Mouse (Mus musculus): ENCODE measurements around the gene Nt5dc1. TPM values are rescaled to one million over a fixed set of nuclear protein-coding genes. Genes with fewer than 3 reads are reported as not detected.
"Not testable (repeated sequence)": the region's sequence is repeated elsewhere in the genome, so short reads cannot be mapped to it uniquely, and the experiment has no call there.

Nt5dc1 gene
- total and polyA plus RNA-seq, 3 experiments = 14.3 to 25.9 (median 21.1) TPM

DNA sequence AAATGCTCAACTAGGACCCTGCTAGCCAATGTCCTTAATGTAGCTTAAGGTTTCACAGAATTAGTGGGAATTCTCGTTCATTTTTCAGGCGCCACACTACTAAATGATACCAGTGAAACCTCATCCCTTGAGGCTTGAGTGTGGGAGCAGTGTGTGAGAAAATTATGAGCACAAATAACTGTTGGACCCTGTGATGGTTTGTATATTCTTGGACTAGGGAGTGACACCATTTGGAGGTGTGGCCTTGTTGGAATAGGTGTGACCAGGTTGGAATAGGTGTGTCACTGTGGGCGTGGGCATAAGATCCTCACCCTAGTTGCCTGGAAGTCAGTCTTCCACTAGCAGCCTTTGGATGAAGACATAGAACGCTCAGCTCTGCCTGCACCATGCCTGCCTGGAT is 442 bp upstream of the Nt5dc1 start:
- H3K27ac ChIP-seq (ENCODE audit: insufficient read depth, low read depth); in situ Hi-C loops (cut with MboI; ENCODE audit: low pct_ligation_motif_present, low pct_unique_long_range_greater_than_20kb, low sequenced_read_pairs); H3K27me3 ChIP-seq (replicated peaks); DNase-seq (ENCODE audit: extremely low read depth); H3K9me3 ChIP-seq (replicated peaks; ENCODE audit: low read length); dilution Hi-C loops (cut with MboI; ENCODE audit: extremely low pct_ligation_motif_present, extremely low pct_unique_long_range_greater_than_20kb, low sequenced_read_pairs); H3K79me2 ChIP-seq (replicated peaks; ENCODE audit: control insufficient read depth, extremely low read depth, insufficient read depth, poor library complexity, severe bottlenecking); H3K36me3 ChIP-seq (replicated peaks in 1 of 2; ENCODE audit: control insufficient read depth in 1 of 2, insufficient read depth in 1 of 2, low read length in 1 of 2): not testable (repeated sequence)
- Histone ChIP-seq H3K9ac (ENCODE audit: insufficient read depth, low read depth) (peak overlapping the region; percentile 53), H3K4me2 (ENCODE audit: insufficient read depth, low read depth, poor library complexity, severe bottlenecking) (peak overlapping the region; percentile 69), H3K4me3 (replicated peaks in 1 of 3; ENCODE audit: low read depth in 2 of 3, low read length in 2 of 3, poor library complexity in 1 of 3) (peak overlapping the region; percentile 28 to 73 (median 47)), H3K4me1 (ENCODE audit: control insufficient read depth in 1 of 2, insufficient read depth in 2 of 2) (peaks cover 6 to 32% of the 10 kb centered on the region in 2 experiments; a peak in 3 of 4 replicates)

DNA sequence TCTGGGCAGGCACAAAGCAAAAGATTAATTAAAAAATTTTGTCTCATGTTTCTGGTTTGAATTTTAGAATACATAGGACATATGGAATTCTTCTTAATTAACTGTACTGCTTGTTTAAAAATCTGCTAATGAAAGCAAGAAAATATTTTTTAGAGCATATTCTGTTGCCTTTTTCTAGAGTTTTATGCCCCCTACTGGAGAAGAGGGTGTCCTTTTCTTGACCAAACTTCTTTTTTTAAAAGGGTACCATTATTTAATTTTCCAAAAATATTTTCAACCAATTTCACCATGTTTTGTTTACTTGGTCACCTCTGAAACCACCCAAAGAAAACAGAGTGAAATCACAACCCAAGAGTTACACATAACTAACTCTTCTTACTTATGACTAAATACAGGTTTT is 19.1 kb downstream of the Nt5dc1 start:
- TF ChIP-seq CTCF (conservative IDR thresholded peaks at IDR 0.05 in 1 of 2, IDR thresholded peaks at IDR 0.05 in 1 of 2; ENCODE audit: low read depth in 2 of 2, low read length in 2 of 2) (peak in 1 of 2 experiments; percentile 33; a peak in 2 of 4 replicates), EP300 (IDR thresholded peaks at IDR 0.05; ENCODE audit: low read length) (no peak)
- H3K4me1 ChIP-seq (ENCODE audit: control insufficient read depth in 1 of 2, insufficient read depth in 2 of 2) = no peaks in the 10 kb centered on the region
- no peaks in the 10 kb centered on the region for H3K9me3 ChIP-seq (replicated peaks; ENCODE audit: low read length)
- dilution Hi-C loops (cut with MboI; ENCODE audit: extremely low pct_ligation_motif_present, extremely low pct_unique_long_range_greater_than_20kb, low sequenced_read_pairs) = no loop called here
- H3K27ac ChIP-seq (ENCODE audit: insufficient read depth, low read depth) = no peak overlapping the region
- in situ Hi-C loops (cut with MboI; ENCODE audit: low pct_ligation_motif_present, low pct_unique_long_range_greater_than_20kb, low sequenced_read_pairs) = no loop called here
- no peak overlapping the region for H3K9ac ChIP-seq (ENCODE audit: insufficient read depth, low read depth)
- H3K79me2 ChIP-seq (replicated peaks; ENCODE audit: control insufficient read depth, extremely low read depth, insufficient read depth, poor library complexity, severe bottlenecking) = 0 out of 2 replicates have a peak, but pooled peaks cover 1% of the 10 kb centered on the region
- no peak overlapping the region for H3K4me2 ChIP-seq (ENCODE audit: insufficient read depth, low read depth, poor library complexity, severe bottlenecking)
- no peaks in the 10 kb centered on the region for H3K27me3 ChIP-seq (replicated peaks)
- no peak overlapping the region for H3K4me3 ChIP-seq (replicated peaks in 1 of 3; ENCODE audit: low read depth in 2 of 3, low read length in 2 of 3, poor library complexity in 1 of 3)
- no peak for DNase-seq (ENCODE audit: extremely low read depth)
- H3K36me3 ChIP-seq (replicated peaks in 1 of 2; ENCODE audit: control insufficient read depth in 1 of 2, insufficient read depth in 1 of 2, low read length in 1 of 2) = peaks cover 23 to 76% of the 10 kb centered on the region in 2 experiments

DNA sequence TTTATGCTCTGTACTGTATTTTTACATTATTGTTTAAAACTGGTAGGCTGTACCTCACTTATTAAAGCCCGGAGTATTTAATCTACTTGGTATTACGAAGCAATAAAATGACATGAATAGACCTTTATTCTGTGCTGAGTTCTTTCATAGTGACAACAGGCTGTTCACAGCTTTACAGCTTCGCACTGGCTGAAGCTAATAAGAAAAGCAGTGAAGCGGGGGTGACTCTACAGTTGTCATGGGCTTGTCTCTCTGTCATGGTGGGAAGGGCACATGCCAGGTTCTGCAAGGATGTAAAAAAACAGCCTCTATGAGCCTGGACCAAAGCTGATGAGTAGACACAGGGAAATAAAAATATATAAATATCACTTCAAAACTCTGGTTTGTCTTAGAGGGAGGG is 21.4 kb downstream of the Nt5dc1 start:
- Histone ChIP-seq H3K9me3 (replicated peaks; ENCODE audit: low read length) (no peaks in the 10 kb centered on the region), H3K9ac (ENCODE audit: insufficient read depth, low read depth) (no peak overlapping the region), H3K4me1 (ENCODE audit: control insufficient read depth in 1 of 2, insufficient read depth in 2 of 2) (no peaks in the 10 kb centered on the region), H3K36me3 (replicated peaks in 1 of 2; ENCODE audit: control insufficient read depth in 1 of 2, insufficient read depth in 1 of 2, low read length in 1 of 2) (peaks cover 10 to 64% of the 10 kb centered on the region in 2 experiments), H3K4me3 (replicated peaks in 1 of 3; ENCODE audit: low read depth in 2 of 3, low read length in 2 of 3, poor library complexity in 1 of 3) (no peak overlapping the region), H3K27ac (ENCODE audit: insufficient read depth, low read depth) (no peak overlapping the region), H3K79me2 (replicated peaks; ENCODE audit: control insufficient read depth, extremely low read depth, insufficient read depth, poor library complexity, severe bottlenecking) (0 out of 2 replicates have a peak, but pooled peaks cover 1% of the 10 kb centered on the region), H3K4me2 (ENCODE audit: insufficient read depth, low read depth, poor library complexity, severe bottlenecking) (no peak overlapping the region), H3K27me3 (replicated peaks) (no peaks in the 10 kb centered on the region)
- dilution Hi-C loops (cut with MboI; ENCODE audit: extremely low pct_ligation_motif_present, extremely low pct_unique_long_range_greater_than_20kb, low sequenced_read_pairs) = no loop called here
- in situ Hi-C loops (cut with MboI; ENCODE audit: low pct_ligation_motif_present, low pct_unique_long_range_greater_than_20kb, low sequenced_read_pairs) = no loop called here
- no peak for DNase-seq (ENCODE audit: extremely low read depth)
- TF ChIP-seq ZC3H11A (IDR thresholded peaks at IDR 0.05; ENCODE audit: low read depth, low read length) = no peak
- TF ChIP-seq MEF2A (IDR thresholded peaks at IDR 0.05; ENCODE audit: borderline replicate concordance, low read depth, low read length) = no peak
- no peak for TF ChIP-seq JUND (conservative IDR thresholded peaks at IDR 0.05; ENCODE audit: low read depth, low read length)
- no peak for TF ChIP-seq MAFK (IDR thresholded peaks at IDR 0.05; ENCODE audit: insufficient replicate concordance, low read length)
- TF ChIP-seq TCF12 (IDR thresholded peaks at IDR 0.05; ENCODE audit: low read depth, low read length) = no peak
- TF ChIP-seq MAZ (IDR thresholded peaks at IDR 0.05; ENCODE audit: low read depth, low read length) = no peak
- TF ChIP-seq ZNF384 (IDR thresholded peaks at IDR 0.05; ENCODE audit: low read depth, low read length) = no peak
- no peak for TF ChIP-seq SIN3A (IDR thresholded peaks at IDR 0.05; ENCODE audit: low read length)
